Mouse (Mus musculus) T-cell, adult 2 months (primary cell): ENCODE results near the gene Apoe.

Source experiments
- DNase-seq: peaks from one replicate; pipeline ENCODE4 v3.0.0; 2022; ENCODE audit warnings: low spot score

Gene Apoe

DNA sequence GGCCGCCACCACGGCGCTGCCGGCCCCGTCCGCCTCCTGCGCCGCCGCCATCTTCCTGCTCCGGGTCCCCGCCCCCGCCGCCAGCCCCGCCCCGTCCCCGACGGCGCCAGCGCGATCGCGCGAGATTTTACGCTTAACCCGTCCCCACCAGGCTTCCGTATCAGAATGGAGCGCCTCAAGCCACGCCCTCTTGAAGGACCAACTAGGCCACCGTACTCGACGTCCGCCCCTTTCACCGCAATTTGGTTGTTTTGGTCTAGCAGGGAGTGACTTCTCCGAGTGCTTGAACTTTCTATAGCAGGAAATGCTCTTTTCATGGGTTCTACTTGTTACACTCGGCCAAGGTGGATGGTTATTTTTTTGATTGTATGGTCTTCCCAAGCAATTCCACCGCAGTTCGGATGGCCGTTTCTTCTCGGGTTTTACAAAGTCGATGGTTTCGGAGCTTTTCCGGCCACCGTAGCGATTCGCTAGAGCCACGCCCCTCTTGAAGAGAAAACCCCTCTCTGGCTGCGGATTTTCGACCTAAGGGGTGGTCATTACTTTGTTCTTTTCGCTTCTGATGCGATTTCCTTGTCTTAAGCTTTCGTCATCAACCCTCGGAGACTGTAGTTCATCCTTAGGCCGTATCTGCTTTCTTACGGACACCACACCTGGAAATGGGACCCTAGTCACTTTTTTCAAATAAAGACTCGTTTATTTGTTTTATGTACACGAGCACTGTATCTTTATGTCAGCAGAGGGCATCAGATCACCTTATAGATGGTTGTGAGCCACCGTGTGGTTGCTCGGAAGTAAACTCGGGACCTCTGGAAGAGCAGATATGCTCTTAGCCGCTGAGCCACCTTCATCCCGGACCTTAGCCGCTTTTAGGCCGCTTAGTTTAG, 33.8 kb downstream of the Apoe start, which contains the start of gene Clptm1:
TSS of gene Clptm1 (minus strand) at position 79 of the 887 bp plus-strand sequence.
- DNase-seq, result peak; percentile 97

- no peak for DNase-seq
Observed at GRCm38 (mm10) chr7:19664455-19664954, 34.5 kb downstream of the Apoe start.

GRCm38 (mm10) chr7:19663940-19664339, 35.0 kb downstream of the Apoe start:
- DNase-seq, result no peak

GRCm38 (mm10) chr7:19652614-19653013, 46.4 kb downstream of the Apoe start:
- no peak for DNase-seq

- no peak for DNase-seq
Observed at GRCm38 (mm10) chr7:19651063-19651786, 47.8 kb downstream of the Apoe start.
